ENCODE assay signal across 20 mouse cellular contexts in genomic region chr1:191929897-191930524, GRCm38 (mm10). TPM values are rescaled to one million over a fixed set of nuclear protein-coding genes. Genes with fewer than 3 reads are reported as not detected.
DNase-seq lines count a peak whose midpoint lies in the region; TF ChIP-seq lines count a peak whose summit lies in the region.
"Had no signal": no experiment of that assay in that cellular context is flagged by ENCODE, and none has a peak within 500 bp of the region (broad histone marks: within the 10 kb centered on the region; RNA-seq: fewer than 3 reads in every experiment).

No protein-coding gene starts in this region.

- no peaks in the 10 kb centered on the region for H3K79me2 ChIP-seq in heart, adult 2 months (replicated peaks; ENCODE audit: control insufficient read depth, insufficient read depth, low read length)

- H3K4me3 ChIP-seq in heart, adult 2 months = no peak overlapping the region
- peak overlapping the region; percentile 60 for H3K4me3 ChIP-seq in E14TG2a.4 (replicated peaks; ENCODE audit: low read length)
- H3K4me3 ChIP-seq: embryonic facial prominence, embryonic 10.5 days; forebrain, embryonic 15.5 days; limb, embryonic 13.5 days; liver, embryonic 12.5 days had no signal

- WGBS in heart, adult 2 months = 42% methylated on average over 12 of the region's 12 CpGs

- no peak for TF ChIP-seq EP300 in heart, adult 2 months (IDR thresholded peaks at IDR 0.05; ENCODE audit: insufficient read depth, low read depth, low read length)

- H3K36me3 ChIP-seq in heart, adult 2 months (ENCODE audit: control insufficient read depth, insufficient read depth, low read length) = no peaks in the 10 kb centered on the region
- no peaks in the 10 kb centered on the region for H3K36me3 ChIP-seq in E14TG2a.4 (ENCODE audit: insufficient read depth, low read length)
- H3K36me3 ChIP-seq: embryonic facial prominence, embryonic 10.5 days; forebrain, embryonic 15.5 days; G1E; limb, embryonic 13.5 days; liver, embryonic 12.5 days had no signal

- peak overlapping the region; percentile 36; the same call in 1 of the 2 replicates for H3K27ac ChIP-seq in heart, adult 2 months
- H3K27ac ChIP-seq: embryonic facial prominence, embryonic 10.5 days; forebrain, embryonic 15.5 days; hindbrain, embryonic 14.5 days; limb, embryonic 13.5 days; liver, embryonic 12.5 days had no signal

- no peaks in the 10 kb centered on the region for H3K27me3 ChIP-seq in heart, adult 2 months (ENCODE audit: control insufficient read depth, insufficient read depth, low read length)
- no peaks in the 10 kb centered on the region for H3K27me3 ChIP-seq in E14TG2a.4 (ENCODE audit: insufficient read depth, low read length)
- H3K27me3 ChIP-seq: forebrain, embryonic 15.5 days; limb, embryonic 13.5 days had no signal

- peaks cover 14% of the 10 kb centered on the region for H3K4me1 ChIP-seq in heart, adult 2 months (ENCODE audit: control insufficient read depth, insufficient read depth, low read length)
- H3K4me1 ChIP-seq in E14TG2a.4 (replicated peaks; ENCODE audit: low read depth, low read length) = peaks cover 77% of the 10 kb centered on the region
- H3K4me1 ChIP-seq: forebrain, embryonic 15.5 days; liver, embryonic 12.5 days had no signal

- no peak for TF ChIP-seq CTCF in heart, adult 2 months (IDR thresholded peaks at IDR 0.05)
- TF ChIP-seq CTCF in E14TG2a.4 (conservative IDR thresholded peaks at IDR 0.05; ENCODE audit: low read length) = no peak

- intact Hi-C loops in heart, adult 2 months (cut with DNase I) = loop anchor here (5.0 kb wide), 1 partner anchor 32 kb away; no protein-coding TSS in a partner anchor
- intact Hi-C loops in heart, postnatal 36 days (cut with DNase I) = no loop called here

- H3K9me3 ChIP-seq in E14TG2a.4 (ENCODE audit: low read length) = no peaks in the 10 kb centered on the region
- H3K9me3 ChIP-seq: embryonic facial prominence, embryonic 10.5 days; forebrain, embryonic 15.5 days; G1E; limb, embryonic 13.5 days; liver, embryonic 12.5 days had no signal

- no peak for TF ChIP-seq POLR2A in heart, adult 2 months (IDR thresholded peaks at IDR 0.05; ENCODE audit: insufficient read depth, low read depth, low read length)

- no peak overlapping the region for H3K9ac ChIP-seq in heart, adult 2 months (ENCODE audit: low read depth, low read length)
- H3K9ac ChIP-seq: forebrain, embryonic 15.5 days; hindbrain, embryonic 14.5 days; limb, embryonic 13.5 days; liver, embryonic 12.5 days had no signal

- peak; percentile 39 for DNase-seq in adrenal gland, postnatal 14 days
- no peak for DNase-seq in adrenal gland, adult 2 months
- peak; percentile 29 to 40 for DNase-seq in heart, adult 2 months
- no peak for DNase-seq in heart, postnatal 36 days
- DNase-seq in ZHBTc4 (ENCODE audit: low read depth, low spot score) = peak; percentile 51
- no peak for DNase-seq in layer of hippocampus, postnatal 10 days (ENCODE audit: low spot score in 2 of 2)
- DNase-seq: cerebellum, adult 11-12 months; kidney, adult 18-20 months; lung, adult 18-20 months; lung, postnatal 10 days; thymus, adult 18-20 months; thymus, postnatal 4 days had no signal

RNA-seq across cellular contexts. Expression of gene Slc30a1, which starts 23.4 kb away (rescaled TPM):
- total RNA-seq in adrenal gland, postnatal 14 days (2021) = 17.8 and 25.2 TPM in 2 replicates
- 10 to 100 TPM; 18.4 to 19.3 TPM for total RNA-seq in adrenal gland, adult 2 months (2021)
- polyA plus RNA-seq in adrenal gland, adult 2 months (2012; rRNA removed) = 16.7 and 17.6 TPM in 2 replicates
- 10 to 100 TPM; 17.1 to 18.6 TPM for total RNA-seq in heart, adult 2 months (2021)
- polyA plus RNA-seq in heart, adult 2 months (2012; rRNA removed) = 5.3 and 11.4 TPM in 2 replicates
- 10 to 100 TPM; 19.7 to 27.2 TPM for total RNA-seq in heart, postnatal 36 days (2021)
- 10 to 100 TPM; 27.5 to 36.4 TPM for total RNA-seq in layer of hippocampus, postnatal 10 days (2021)

RNA-seq across cellular contexts. Expression of gene Rd3, which starts 47.2 kb away (rescaled TPM):
- total RNA-seq in adrenal gland, postnatal 14 days (2021) = 0.26 TPM in 1 of 2 replicates, not detected in the other
- under 1 TPM; 0.14 to 0.38 TPM for total RNA-seq in adrenal gland, adult 2 months (2021)
- 0.42 and 0.48 TPM in 2 replicates for polyA plus RNA-seq in adrenal gland, adult 2 months (2012; rRNA removed)
- total RNA-seq in heart, adult 2 months (2021) = under 1 TPM; 0.18 to 0.23 TPM
- polyA plus RNA-seq in heart, adult 2 months (2012; rRNA removed) = 0.47 and 0.49 TPM in 2 replicates
- total RNA-seq in heart, postnatal 36 days (2021) = under 1 TPM; 0.16 to 0.53 TPM
- 1 to 10 TPM in 1 of 2 experiments, under 1 TPM in 1; 0.40 to 1.0 TPM for total RNA-seq in layer of hippocampus, postnatal 10 days (2021)
- total RNA-seq: G1E; megakaryocyte progenitor cell, adult 5-6 weeks had no signal
- polyA plus RNA-seq: G1E had no signal

Comparison
In these comparisons a context has a peak if more than half of its experiments do, and no peak if none do; other contexts are left out.
1. DNase-seq: peak in adrenal gland, postnatal 14 days (single experiment), heart, adult 2 months (2 of 2) and ZHBTc4 (single experiment); none in adrenal gland, adult 2 months (single experiment), heart, postnatal 36 days (0 of 2) and layer of hippocampus, postnatal 10 days (0 of 2).